Mouse (Mus musculus) heart, postnatal 0 days (tissue): ENCODE measurements around the gene Zfp595. TPM values are rescaled to one million over a fixed set of nuclear protein-coding genes. Genes with fewer than 3 reads are reported as not detected.
"Not testable (repeated sequence)": the region's sequence is repeated elsewhere in the genome, so short reads cannot be mapped to it uniquely, and the experiment has no call there.

ENCODE experiments used
- ATAC-seq: fragments of 200-750 bp; cut with Nextera tagmentation; 2 replicates; pipeline ENCODE4 v1.8.0; 2017; ENCODE audit warnings: low read depth, moderate number of reproducible peaks, moderate library complexity; ENCODE audit not compliant: insufficient read depth
- DNase-seq: peaks from one replicate; pipeline ENCODE4 v3.0.0-alpha.2; 2016; ENCODE audit warnings: low spot score
- H3K27ac ChIP-seq: fragments of 300-500 bp; sonication (generic); 2 replicates; pipeline ENCODE4 v1.5.1; 2014; ENCODE audit warnings: low read depth, mild to moderate bottlenecking
- H3K27me3 ChIP-seq: fragments of 300-500 bp; sonication (generic); 2 replicates; pipeline ENCODE4 v1.6.1; 2014; ENCODE audit warnings: low read length, mixed read lengths; ENCODE audit not compliant: control insufficient read depth, insufficient read depth
- H3K36me3 ChIP-seq: fragments of 300-500 bp; sonication (generic); replicated peaks from 2 replicates; pipeline ENCODE4 v1.6.1; 2014; ENCODE audit warnings: low read length, mixed read lengths; ENCODE audit not compliant: control insufficient read depth, insufficient read depth
- H3K4me1 ChIP-seq: fragments of 300-500 bp; sonication (generic); 2 replicates; pipeline ENCODE4 v1.6.1; 2014; ENCODE audit warnings: antibody characterized with exemption; ENCODE audit not compliant: control insufficient read depth, insufficient read depth
- H3K4me2 ChIP-seq: fragments of 300-500 bp; sonication (generic); 2 replicates; pipeline ENCODE4 v1.6.1; 2014; ENCODE audit warnings: low read depth, mild to moderate bottlenecking, low read length, moderate library complexity
- H3K4me3 ChIP-seq: fragments of 300-500 bp; sonication (generic); 2 replicates; pipeline ENCODE4 v1.5.1; 2014; ENCODE audit warnings: low read depth, low read length
- H3K9ac ChIP-seq: fragments of 300-500 bp; sonication (generic); replicated peaks from 2 replicates; pipeline ENCODE4 v1.6.1; 2014; ENCODE audit warnings: low read depth, low read length, mixed read lengths
- H3K9me3 ChIP-seq: fragments of 300-500 bp; sonication (generic); replicated peaks from 2 replicates; pipeline ENCODE4 v1.6.1; 2016; ENCODE audit warnings: low read length; ENCODE audit not compliant: control insufficient read depth
- CTCF ChIP-seq: IDR thresholded peaks from 2 replicates; pipeline ENCODE4 v1.5.1; 2016; ENCODE audit warnings: antibody characterized with exemption, control low read depth, low read depth
- EP300 ChIP-seq: IDR thresholded peaks from 2 replicates; pipeline ENCODE4 v1.6.1; 2016; ENCODE audit warnings: antibody characterized with exemption, low read depth
- WGBS: fragments of 180-500 bp; shearing (Covaris S2); extraction: QIAGEN DNeasy Blood & Tissue Kit; methylation state at CpG from one replicate; pipeline ENCODE4 v1.1.7; 2014; 5-methylcytosine and 5-hydroxymethylcytosine counted together
- polyA plus RNA-seq: library from polyadenylated mRNA; unstranded; fragments of >200 nt; fragmentation: Nextera tagmentation; extraction: Ambion mirVana; gene quantifications from 2 replicates; pipeline ENCODE4 v1.2.1, GENCODE M21; 2015
- total RNA-seq: library from RNA; depleted of rRNA; stranded (reverse); fragments of >200 nt; gene quantifications from 2 replicates; pipeline ENCODE4 v1.2.3, GENCODE M21; 2014; ENCODE audit warnings: low replicate concordance

The Zfp595 gene
- total and polyA plus RNA-seq, 2 experiments from 2014 or later = 0.61 to 2.7 TPM

DNA sequence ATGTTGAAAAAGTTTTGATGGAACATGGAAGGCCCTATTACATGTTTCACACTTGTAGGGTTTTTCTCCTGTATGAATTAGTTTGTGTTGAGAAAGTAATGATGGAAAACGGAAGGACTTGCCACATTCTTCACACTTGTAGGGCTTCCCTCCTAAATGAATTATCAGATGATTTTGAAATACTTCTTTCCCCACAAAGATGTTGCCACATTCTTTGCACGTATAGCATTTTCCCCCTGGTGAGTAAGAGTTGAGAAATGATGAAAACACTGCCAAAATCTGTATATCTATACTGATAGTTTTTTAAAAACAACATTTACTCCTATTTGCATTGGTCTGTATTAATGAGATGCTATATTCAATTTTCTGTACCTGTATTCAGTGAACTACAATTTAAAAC, 11.1 kb upstream of the Zfp595 start:
- Histone ChIP-seq H3K27ac (no peak overlapping the region), H3K9ac (no peak overlapping the region), H3K4me3 (no peak overlapping the region), H3K4me1 (no peaks in the 10 kb centered on the region), H3K27me3 (no peaks in the 10 kb centered on the region), H3K4me2 (no peak overlapping the region), H3K9me3 (no peaks in the 10 kb centered on the region), H3K36me3 (peaks cover 26% of the 10 kb centered on the region)
- WGBS = 77% methylated on average over 2 of the region's 2 CpGs
- DNase-seq = no peak
- ATAC-seq = no peak
- no peak for TF ChIP-seq EP300
- TF ChIP-seq CTCF = no peak

DNA sequence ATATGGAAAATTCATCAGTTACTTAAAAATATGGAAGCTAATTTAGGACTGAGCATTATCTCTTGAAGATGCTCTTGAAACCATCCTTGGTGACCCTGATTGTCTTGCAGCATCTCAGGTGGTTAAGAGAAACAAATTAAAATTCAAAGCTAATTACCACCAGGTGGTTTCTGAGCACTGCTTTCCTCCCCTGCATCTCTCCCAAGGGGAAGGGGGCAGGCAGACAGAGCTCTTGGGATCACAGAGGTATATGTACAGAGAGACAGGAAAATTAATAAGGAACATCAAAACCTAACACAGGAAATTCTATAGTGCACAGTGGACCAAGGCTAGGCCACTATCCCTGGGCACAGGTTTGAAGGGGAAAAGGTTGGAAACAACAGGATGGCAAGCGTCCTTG, 507 bp upstream of the Zfp595 start:
- no peaks in the 10 kb centered on the region for H3K27me3 ChIP-seq
- no peaks in the 10 kb centered on the region for H3K9me3 ChIP-seq
- ATAC-seq (no peak), DNase-seq (no peak)
- H3K4me1 ChIP-seq = no peaks in the 10 kb centered on the region
- WGBS = 77% methylated on average over 1 of the region's 1 CpGs
- H3K27ac ChIP-seq = peak overlapping the region; percentile 58; the same call in 1 of the 2 replicates
- peak overlapping the region; percentile 52 for H3K4me3 ChIP-seq
- H3K36me3 ChIP-seq = no peaks in the 10 kb centered on the region
- peak overlapping the region; percentile 63 for H3K4me2 ChIP-seq
- H3K9ac ChIP-seq = peak overlapping the region; percentile 23; the same call in 1 of the 2 replicates
- TF ChIP-seq EP300 (no peak), CTCF (no peak)

DNA sequence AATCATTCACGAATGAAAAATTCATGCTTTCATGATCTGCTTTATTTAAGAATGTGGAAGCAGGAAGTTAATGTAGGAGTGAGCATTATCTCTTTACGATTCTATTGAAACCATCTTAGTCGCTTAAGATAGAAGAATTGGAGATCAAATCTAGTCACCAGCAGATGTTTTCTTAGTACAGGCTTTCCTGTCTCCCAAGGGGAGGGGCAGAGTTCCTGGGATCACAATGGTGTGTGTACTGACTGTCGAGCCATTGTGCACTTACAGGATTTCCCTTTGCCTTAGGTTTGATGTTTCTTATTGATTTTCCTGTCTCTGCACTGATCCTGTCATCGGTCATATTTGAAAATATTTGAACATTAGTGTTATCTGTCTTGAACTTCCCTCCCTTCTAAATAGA, 25.7 kb downstream of the Zfp595 start:
- peak; percentile 6 for DNase-seq
- ATAC-seq = no peak

DNA sequence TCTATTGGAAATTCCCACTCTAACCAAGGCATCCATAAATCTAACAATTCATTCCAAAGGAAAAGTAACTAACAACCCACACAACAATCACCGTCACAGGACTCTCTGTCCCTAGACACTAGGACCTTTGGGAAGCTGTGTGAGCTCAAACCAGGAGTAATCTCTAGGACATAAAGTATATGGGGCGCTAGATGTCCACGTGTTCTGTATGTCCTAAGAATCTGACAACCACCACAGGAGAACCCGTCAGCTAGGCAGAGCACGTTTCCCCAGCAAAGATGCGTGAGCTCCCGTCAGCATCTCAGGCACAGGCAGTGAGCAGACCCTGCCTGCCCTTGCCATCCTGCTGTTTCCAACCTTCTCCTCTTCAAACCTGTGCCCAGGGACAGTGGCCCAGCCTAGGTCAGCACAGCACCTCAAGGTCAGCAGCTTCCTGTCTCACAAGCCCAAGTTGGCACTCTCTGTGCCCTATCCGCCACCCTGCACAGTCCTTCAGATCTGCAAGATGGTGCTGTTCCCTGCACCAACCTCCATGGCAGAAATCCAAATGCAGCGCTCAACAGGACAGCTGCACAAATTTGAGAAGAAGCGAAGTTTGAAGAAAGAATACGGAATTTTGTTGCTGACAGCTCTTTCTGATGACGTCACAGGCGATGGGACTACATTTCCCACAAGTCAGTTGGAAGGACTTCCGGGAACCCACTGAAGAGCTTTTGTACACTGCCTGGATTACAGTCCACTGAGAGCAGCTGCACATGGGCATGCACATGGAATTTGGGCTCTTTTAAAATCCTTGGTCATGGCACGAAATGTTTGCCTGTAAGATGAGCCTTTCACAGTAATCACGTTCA, 26.3 kb downstream of the Zfp595 start, which contains the start of gene Zfp457:
Gene Zfp457, minus strand, starts transcription at position 664 of the 851 bp plus-strand sequence.
- DNase-seq (peak; percentile 91), ATAC-seq (peak; percentile 98)
- Histone ChIP-seq H3K27ac (peak within 1 kb of the TSS; percentile 77), H3K4me3 (peak within 1 kb of the TSS; percentile 90), H3K36me3 (no peaks in the 10 kb centered on the region), H3K27me3 (no peaks in the 10 kb centered on the region), H3K9me3 (no peaks in the 10 kb centered on the region), H3K4me2 (peak within 1 kb of the TSS; percentile 91), H3K4me1 (peaks cover 7% of the 10 kb centered on the region; the same call in 1 of the 2 replicates), H3K9ac (peak within 1 kb of the TSS; percentile 81)
- TF ChIP-seq CTCF (no peak), EP300 (no peak)
- WGBS = 7% methylated on average over 16 of the region's 16 CpGs

More for the DNA sequence above, 25.7 kb downstream of the Zfp595 start:
- H3K9ac ChIP-seq = peak overlapping the region; percentile 81; the same call in 1 of the 2 replicates
- H3K27me3 ChIP-seq = no peaks in the 10 kb centered on the region
- TF ChIP-seq CTCF (no peak), EP300 (no peak)
- no peaks in the 10 kb centered on the region for H3K9me3 ChIP-seq
- no peaks in the 10 kb centered on the region for H3K36me3 ChIP-seq
- H3K4me2 ChIP-seq = peak overlapping the region; percentile 91
- peaks cover 7% of the 10 kb centered on the region; the same call in 1 of the 2 replicates for H3K4me1 ChIP-seq
- H3K27ac ChIP-seq = peak overlapping the region; percentile 77
- WGBS = 20% methylated on average over 5 of the region's 5 CpGs
- peak overlapping the region; percentile 90 for H3K4me3 ChIP-seq

DNA sequence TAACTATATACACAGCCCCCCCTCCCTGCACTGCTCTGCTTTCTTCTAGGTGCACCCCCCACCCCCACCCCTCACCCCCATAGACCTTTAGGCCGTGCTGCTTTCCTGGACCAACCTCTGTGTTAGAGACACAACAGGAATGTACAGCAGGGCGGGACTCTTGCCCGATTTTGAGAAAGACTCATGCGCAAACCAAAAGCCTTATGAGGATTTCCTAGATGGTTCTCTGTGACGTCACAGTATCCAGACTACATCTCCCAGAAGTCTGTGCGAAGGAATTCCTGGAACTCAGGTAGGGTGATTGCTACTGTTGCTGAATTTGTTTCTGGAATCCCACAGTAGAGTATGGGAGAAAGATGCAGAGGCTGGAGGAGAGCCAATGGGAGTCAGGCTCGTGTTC, 54.1 kb downstream of the Zfp595 start, which contains the start of gene Zfp458:
Gene Zfp458, minus strand, starts transcription at position 153 of the 400 bp plus-strand sequence.
- DNase-seq = no peak
- 34% methylated on average over 7 of the region's 7 CpGs for WGBS
- H3K4me1 ChIP-seq = no peaks in the 10 kb centered on the region
- H3K9me3 ChIP-seq = no peaks in the 10 kb centered on the region
- H3K36me3 ChIP-seq = no peaks in the 10 kb centered on the region
- H3K9ac ChIP-seq = no peak within 1 kb of the TSS
- H3K27ac ChIP-seq = no peak within 1 kb of the TSS
- no peak within 1 kb of the TSS for H3K4me2 ChIP-seq
- no peaks in the 10 kb centered on the region for H3K27me3 ChIP-seq
- TF ChIP-seq EP300 (no peak), CTCF (no peak)
- H3K4me3 ChIP-seq = no peak within 1 kb of the TSS
- no peak for ATAC-seq

DNA sequence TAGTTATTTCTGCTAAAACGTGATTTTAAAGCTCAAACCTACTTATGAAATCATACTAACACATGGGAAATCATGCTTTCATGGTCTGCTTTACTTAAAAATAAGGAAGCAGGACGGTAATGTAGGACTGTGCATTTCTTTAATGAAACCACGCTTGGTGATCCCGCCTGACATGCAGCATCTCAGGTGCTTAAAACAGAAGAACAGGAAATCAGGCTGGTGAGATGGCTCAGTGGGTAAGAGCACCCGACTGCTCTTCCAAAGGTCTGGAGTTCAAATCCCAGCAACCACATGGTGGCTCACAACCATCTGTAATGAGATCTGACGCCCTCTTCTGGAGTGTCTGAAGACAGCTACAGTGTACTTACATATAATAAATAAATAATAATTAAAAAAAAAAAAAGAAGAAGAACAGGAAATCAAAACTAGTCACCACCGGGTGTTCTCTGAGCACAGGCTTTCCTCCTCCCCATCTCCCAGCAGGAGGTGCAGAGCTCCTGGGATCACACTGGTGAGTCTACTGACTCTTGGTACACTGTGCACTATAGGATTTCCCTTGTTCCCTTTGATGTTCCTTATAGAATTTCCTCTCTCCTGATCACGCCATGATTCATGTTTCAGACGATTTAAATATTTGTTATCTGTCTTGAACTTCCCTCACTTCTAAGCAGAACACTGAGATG, 62.8 kb downstream of the Zfp595 start:
- DNase-seq, H3K9me3 ChIP-seq, H3K36me3 ChIP-seq, H3K4me1 ChIP-seq, H3K27ac ChIP-seq, H3K27me3 ChIP-seq: not testable (repeated sequence)
- Histone ChIP-seq H3K9ac (peak overlapping the region; percentile 74; the same call in 1 of the 2 replicates), H3K4me3 (peak overlapping the region; percentile 91), H3K4me2 (peak overlapping the region; percentile 72)
- ATAC-seq = peak; percentile 20; the same call in 1 of the 2 replicates
- 41% methylated on average over 8 of the region's 9 CpGs for WGBS
